Mouse (Mus musculus): ENCODE results near the gene Mphosph6. TPM values are rescaled to one million over a fixed set of nuclear protein-coding genes. Genes with fewer than 3 reads are reported as not detected.

Gene Mphosph6
- polyA plus RNA-seq (2017; shearing (Covaris generic)), result 10 to 100 TPM; 59.7 to 87.8 (median 69.5) TPM

GRCm38 (mm10) chr8:117801443-117802298 lies at the start of gene Mphosph6:
TSS of gene Mphosph6 (minus strand) at chr8:117801943.
- ATAC-seq, result peak; percentile 95

- no peak for ATAC-seq
Observed at GRCm38 (mm10) chr8:117850420-117850819, 48.7 kb upstream of the Mphosph6 start.

- ATAC-seq, result no peak
Observed at GRCm38 (mm10) chr8:117847865-117848264, 46.1 kb upstream of the Mphosph6 start.

- ATAC-seq, result no peak
Observed at GRCm38 (mm10) chr8:117843694-117844093, 42.0 kb upstream of the Mphosph6 start.

- ATAC-seq, result no peak
Observed at GRCm38 (mm10) chr8:117813524-117813923, 11.8 kb upstream of the Mphosph6 start.

GRCm38 (mm10) chr8:117810676-117811075 lies 8.9 kb upstream of the Mphosph6 start:
- no peak for ATAC-seq

GRCm38 (mm10) chr8:117805419-117805818 lies 3.7 kb upstream of the Mphosph6 start:
- no peak for ATAC-seq

GRCm38 (mm10) chr8:117802299-117802689 lies 551 bp upstream of the Mphosph6 start:
- ATAC-seq, result peak; percentile 23

GRCm38 (mm10) chr8:117798066-117798465 lies 3.7 kb downstream of the Mphosph6 start:
- ATAC-seq, result no peak

- no peak for ATAC-seq
Observed at GRCm38 (mm10) chr8:117796464-117796863, 5.3 kb downstream of the Mphosph6 start.

GRCm38 (mm10) chr8:117794581-117794980 lies 7.2 kb downstream of the Mphosph6 start:
- ATAC-seq, result no peak

- no peak for ATAC-seq
Observed at GRCm38 (mm10) chr8:117792616-117793144, 9.1 kb downstream of the Mphosph6 start.

GRCm38 (mm10) chr8:117786428-117786827 lies 15.3 kb downstream of the Mphosph6 start:
- no peak for ATAC-seq

- no peak for ATAC-seq
Observed at GRCm38 (mm10) chr8:117783021-117783420, 18.7 kb downstream of the Mphosph6 start.

GRCm38 (mm10) chr8:117781375-117782129 lies 20.2 kb downstream of the Mphosph6 start:
- ATAC-seq, result peak; percentile 69

- ATAC-seq, result peak; percentile 46
Observed at GRCm38 (mm10) chr8:117779344-117779743, 22.4 kb downstream of the Mphosph6 start.

GRCm38 (mm10) chr8:117778531-117779322 lies 23.0 kb downstream of the Mphosph6 start:
- ATAC-seq, result no peak

- ATAC-seq, result peak; percentile 42
Observed at GRCm38 (mm10) chr8:117776075-117776474, 25.7 kb downstream of the Mphosph6 start.

GRCm38 (mm10) chr8:117775626-117776025 lies 26.1 kb downstream of the Mphosph6 start:
- no peak for ATAC-seq

- peak; percentile 80 for ATAC-seq
Observed at GRCm38 (mm10) chr8:117772597-117772996, 29.1 kb downstream of the Mphosph6 start.

- ATAC-seq, result peak; percentile 46
Observed at GRCm38 (mm10) chr8:117772126-117772525, 29.6 kb downstream of the Mphosph6 start.

GRCm38 (mm10) chr8:117771115-117771836 lies 30.5 kb downstream of the Mphosph6 start:
- no peak for ATAC-seq

All from inflammation-experienced regulatory T-cells, adult 6 months (primary cell).